Mouse (Mus musculus): Measurements from ENCODE around the gene Enkd1.

The Enkd1 gene

DNA sequence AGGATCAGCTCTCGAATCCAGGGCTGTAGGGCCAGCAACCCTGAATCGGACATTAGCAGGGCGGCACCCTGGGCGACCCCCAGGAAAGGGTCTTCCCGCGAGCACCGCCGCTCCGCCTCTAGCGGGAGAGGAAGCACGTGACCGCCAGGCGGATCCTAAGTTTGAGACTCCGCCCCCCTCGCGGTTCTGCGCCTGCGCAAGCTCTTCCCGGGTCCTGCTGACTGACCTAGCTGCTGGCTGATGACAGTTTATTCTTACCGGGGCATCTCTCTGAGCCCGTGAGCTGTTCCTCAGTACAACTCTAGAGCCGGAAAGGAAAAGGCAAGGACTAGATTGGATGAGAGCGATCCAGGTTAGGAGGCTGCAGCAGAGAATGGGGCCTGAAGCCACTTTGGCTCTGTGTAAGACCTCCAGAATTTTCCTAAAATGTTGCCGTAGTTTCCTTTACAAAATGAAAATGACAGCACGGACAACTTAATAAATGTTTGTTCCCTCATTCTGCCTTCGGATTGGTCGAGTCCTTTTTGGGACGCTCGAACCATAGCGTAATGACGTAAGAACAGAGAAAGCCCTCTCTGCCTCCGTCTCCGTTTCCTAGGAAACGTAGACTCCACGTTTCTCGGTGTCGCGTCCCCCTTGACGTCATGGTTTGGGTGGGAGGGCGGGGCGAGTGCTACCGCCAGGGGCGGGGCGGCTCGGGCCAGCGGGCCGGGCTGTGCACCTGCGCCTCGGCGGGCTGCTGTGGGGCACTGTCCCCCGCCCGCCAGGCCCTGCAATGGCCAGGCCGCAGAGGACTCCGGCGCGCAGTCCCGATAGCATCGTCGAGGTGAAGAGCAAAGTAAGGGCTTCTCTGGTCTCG is 6.8 kb downstream of the Enkd1 start, which contains the start of the genes Acd and Pard6a:
TSS of gene Acd (minus strand) at position 137 of the 859 bp plus-strand sequence.
TSS of gene Pard6a (plus strand) at position 183 of the 859 bp plus-strand sequence.
- peak; percentile 92 to 93 for DNase-seq

DNA sequence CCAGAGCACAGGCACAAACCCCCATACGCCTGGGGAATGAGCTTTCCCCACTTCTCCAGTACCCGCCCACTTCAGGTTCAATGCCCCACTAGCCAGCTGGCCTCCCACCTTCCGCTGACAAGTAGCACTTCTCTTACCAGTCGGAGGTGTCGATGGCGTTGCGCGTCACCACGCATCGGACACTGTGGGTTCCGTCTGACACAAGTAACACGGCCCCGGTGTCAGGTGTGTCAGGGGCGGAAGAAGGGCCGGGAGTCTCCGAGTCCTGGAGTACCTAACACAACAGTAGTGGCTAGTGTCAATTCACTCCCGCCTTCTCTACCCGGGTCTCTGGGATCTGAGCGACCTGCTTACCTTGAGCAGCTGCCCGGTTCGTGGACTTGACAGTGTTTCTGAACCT is 7.4 kb downstream of the Enkd1 start:
- DNase-seq = peak in 1 of 2 experiments; percentile 55

DNA sequence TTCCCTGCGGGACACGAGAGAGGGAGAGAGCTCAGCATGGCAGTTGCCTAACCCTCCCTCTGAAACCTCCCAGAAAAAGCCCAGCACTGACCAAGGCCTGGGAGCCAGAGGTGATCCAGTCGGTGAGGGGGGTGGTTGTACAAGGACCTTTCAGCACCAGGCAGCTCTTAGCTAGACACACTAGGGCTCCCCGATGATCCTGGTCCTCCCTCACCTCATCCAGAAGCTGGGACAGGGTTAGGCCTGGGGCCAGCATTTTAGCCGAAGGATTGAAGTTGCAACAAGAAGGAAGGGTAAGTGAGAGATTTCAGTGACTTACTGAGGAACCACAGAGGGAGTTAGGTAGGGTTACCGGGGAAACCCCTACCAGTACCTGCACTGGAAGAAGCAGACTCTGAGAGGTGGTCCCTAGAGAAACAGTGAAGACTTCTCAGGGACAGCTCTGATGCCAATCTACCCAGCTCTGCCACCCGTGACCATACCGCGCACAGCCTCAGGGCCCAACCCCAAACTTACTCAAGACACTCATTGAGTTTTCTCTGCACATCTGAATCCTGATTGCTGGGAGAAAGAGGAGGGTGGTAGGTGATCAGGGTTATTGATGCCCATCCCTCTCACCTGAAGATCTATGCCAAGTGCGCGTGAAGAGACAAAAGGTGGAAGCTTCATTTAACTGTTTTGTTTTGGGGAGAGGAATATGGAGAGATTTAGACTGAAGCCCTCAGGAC is 8.4 kb downstream of the Enkd1 start:
- no peak for DNase-seq

GRCm38 (mm10) chr8:105698734-105699133 is 9.3 kb downstream of the Enkd1 start:
- DNase-seq = no peak

DNA sequence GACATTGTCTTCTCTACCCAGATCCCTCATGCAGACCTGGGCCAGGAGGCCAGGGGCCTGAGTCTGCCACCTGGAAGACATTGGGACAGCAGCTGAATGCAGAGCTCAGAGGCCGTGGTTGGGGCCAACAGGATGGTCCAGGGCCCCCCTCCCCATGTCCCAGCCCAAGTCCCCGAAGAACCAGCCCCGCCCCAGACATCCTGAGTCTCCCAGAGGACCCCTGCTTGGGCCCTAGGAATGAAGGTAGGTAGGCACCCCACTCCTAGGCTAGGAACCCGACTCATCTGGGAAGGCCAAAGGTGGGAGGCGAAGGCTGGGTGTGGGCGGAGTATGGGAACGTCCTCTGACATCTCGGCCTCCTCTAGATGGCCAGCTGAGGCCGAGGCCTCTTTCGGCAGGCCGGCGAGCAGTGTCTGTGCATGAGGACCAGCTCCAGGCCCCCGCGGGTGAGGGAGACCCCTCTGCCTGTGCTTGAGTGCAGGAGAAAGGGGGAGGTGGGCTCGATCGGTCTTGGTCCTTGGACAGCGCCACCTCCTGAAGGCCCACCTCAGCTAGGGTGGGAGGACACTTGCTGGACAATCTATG is 10.7 kb downstream of the Enkd1 start:
- peak in 1 of 2 experiments; percentile 9 for DNase-seq

GRCm38 (mm10) chr8:105695080-105695780 is 12.8 kb downstream of the Enkd1 start:
- no peak for DNase-seq

- DNase-seq = peak in 1 of 2 experiments; percentile 14
Measured at GRCm38 (mm10) chr8:105694051-105694799, 13.8 kb downstream of the Enkd1 start.

DNA sequence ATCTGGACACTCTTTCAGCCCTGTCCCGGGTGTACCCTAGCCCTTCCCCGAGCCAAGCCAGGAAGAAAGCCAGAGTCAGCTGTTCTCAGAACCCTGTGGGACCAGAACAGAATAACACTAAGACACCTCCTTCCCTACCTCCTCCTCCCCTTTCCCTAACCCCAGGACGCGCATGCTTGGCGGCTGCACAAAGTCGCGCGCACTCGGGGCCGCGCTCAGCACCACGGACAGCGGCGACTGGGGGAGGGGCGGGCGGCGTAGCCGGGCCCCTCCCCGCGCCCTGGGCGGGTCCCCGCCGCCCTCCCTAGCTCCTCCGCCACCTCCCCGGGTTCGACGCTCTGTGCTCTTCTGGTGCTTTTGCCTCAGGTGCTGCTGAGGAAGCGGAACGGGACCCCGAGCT is 14.4 kb downstream of the Enkd1 start:
- DNase-seq = peak in 1 of 2 experiments; percentile 11

GRCm38 (mm10) chr8:105692449-105693182 is 15.4 kb downstream of the Enkd1 start:
- peak in 1 of 2 experiments; percentile 9 for DNase-seq

DNA sequence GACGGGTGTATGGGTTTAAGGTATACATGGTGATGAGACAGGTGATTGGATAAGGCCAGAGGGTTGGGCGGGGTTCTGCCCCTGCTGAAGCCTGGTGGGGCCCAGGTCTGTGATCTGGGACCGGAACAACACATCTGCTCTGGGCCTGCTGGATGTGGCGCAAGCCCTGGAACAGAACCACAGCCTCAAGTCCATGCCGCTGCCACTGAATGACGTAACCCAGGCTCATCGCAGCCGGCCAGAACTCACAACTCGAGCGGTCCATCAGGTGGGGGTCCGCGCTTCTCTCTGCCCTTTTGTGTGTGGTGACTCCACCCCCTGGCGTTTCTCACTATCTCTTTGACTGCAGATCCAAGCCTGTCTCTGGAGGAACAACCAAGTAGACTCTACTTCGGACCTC is 17.0 kb downstream of the Enkd1 start:
- no peak for DNase-seq

DNA sequence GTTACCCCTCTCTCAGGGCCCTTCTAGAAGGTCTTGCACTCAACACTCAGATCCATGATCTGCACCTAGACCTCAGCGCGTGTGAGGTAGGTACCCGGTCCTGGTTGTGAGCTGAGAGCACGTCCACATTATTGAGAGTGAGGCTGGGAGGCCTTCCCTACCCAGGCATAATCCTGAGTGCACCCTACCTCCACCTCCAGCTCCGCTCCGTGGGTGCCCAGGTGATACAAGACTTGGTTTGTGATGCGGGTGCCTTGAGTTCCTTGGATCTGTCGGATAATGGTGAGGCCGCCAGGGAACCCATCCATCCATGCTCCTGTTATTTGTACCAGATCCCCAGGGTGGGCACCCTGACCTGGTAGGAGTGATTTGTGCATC is 18.0 kb downstream of the Enkd1 start:
- no peak for DNase-seq

GRCm38 (mm10) chr8:105689256-105689982 is 18.6 kb downstream of the Enkd1 start:
- DNase-seq = no peak

- no peak for DNase-seq
Measured at GRCm38 (mm10) chr8:105688242-105688752, 19.7 kb downstream of the Enkd1 start.

- no peak for DNase-seq
Measured at GRCm38 (mm10) chr8:105687512-105687911, 20.5 kb downstream of the Enkd1 start.

- peak in 1 of 2 experiments; percentile 58 for DNase-seq
Measured at GRCm38 (mm10) chr8:105686551-105686950, 21.5 kb downstream of the Enkd1 start.

DNA sequence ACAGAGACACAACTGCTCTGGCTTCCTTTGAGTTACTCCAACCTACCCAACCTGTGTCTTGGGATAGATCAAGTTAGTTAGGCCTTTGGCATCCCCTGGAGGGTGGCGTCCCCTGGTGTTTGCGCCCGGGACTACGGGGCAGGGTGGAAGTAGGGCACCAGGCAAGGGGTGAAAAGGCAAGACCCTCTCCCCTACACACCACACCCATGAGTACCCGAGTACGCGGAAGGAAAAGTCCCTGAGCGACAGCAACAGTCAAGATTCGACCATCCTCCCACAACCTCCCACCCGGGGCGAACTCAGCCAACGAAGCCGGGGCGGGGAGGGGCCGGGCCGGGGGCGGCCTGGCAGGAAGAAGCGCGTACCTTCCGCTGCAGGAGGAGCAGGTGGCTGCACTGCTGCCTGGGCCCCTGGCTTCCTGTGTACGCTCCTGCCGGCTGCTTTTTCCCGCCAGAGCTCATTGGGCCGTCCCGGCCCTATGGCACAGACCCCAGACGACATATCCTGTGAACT is 22.2 kb downstream of the Enkd1 start, which contains the start of gene Carmil2:
TSS of gene Carmil2 (plus strand) at position 479 of the 513 bp plus-strand sequence.
- peak; percentile 94 to 96 for DNase-seq

DNA sequence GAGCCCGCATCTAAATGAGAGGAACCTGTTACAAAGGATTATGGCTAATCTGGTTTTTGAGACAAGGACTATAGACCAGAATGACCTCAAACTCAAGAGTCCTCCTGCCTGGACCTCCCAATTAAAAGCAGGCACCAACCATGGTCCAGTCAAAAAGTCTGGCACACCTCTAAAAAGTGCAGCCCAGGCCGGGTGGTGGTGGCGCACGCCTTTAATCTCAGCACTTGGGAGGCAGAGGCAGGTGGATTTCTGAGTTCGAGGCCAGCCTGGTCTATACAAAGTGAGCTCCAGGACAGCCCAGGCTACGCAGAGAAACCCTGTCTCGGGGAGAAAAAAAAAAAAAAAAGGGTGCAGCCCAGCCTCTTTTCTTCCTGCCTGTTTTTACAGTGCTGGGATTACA is 22.7 kb downstream of the Enkd1 start:
- DNase-seq = no peak

DNA sequence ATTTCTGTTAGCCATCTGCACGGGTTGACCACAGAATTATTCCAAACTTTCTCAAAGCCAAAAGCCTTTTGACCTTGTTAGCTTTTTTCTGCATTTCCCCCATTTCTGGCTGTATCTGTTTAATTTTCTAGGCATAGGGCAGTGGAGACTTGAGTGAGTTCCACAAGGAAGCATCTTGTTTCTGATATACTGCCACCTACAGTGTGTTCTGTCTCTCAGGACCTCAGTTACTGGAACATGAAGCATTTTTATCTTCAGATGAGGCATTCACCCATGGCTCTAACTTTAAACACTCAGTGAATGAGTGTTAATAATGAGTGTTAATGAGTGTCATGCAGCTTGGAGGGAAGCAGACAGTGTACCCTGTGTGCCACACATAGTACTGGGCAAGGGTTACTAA is 30.1 kb downstream of the Enkd1 start:
- DNase-seq = no peak

DNA sequence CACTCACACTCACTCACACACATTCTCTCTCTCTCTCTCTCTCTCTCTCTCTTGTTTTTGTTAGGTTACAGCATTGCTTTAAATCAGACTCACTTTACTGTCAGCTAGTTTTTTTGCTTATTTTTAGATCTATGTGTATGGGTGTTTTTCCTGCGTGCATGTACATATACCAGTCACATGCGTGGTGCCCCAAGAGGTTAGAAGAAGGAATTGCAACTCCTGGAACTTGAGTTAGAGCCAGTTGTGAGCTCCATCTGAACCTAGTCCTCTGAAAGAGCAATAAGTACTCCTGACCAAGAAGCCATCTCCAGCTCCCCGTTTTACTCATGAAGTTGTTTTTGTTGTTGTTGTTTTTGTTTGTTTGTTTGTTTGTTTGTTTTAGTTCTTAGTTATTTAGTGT is 46.8 kb downstream of the Enkd1 start:
- no peak for DNase-seq

- DNase-seq = no peak
Measured at GRCm38 (mm10) chr8:105657641-105658040, 50.4 kb downstream of the Enkd1 start.
